Mouse (Mus musculus): ENCODE measurements at regions not wholly inside any gene's neighbourhood (a gene's known extent, or its start where the extent isn't known, plus 50 kb on each side); places are given as distances from the start of the nearest gene placed in this dataset.
"Not testable (repeated sequence)": the region's sequence is repeated elsewhere in the genome, so short reads cannot be mapped to it uniquely, and the experiment has no call there.

GRCm38 (mm10) chr7:70300516-70300915 lies 66.0 kb downstream of the Nr2f2 start:
- no peak for DNase-seq (ENCODE audit: low spot score in 2 of 2)

- no peak for DNase-seq (ENCODE audit: low spot score in 2 of 2)
Observed at GRCm38 (mm10) chr7:70291431-70291830, 75.1 kb downstream of the Nr2f2 start.

DNA sequence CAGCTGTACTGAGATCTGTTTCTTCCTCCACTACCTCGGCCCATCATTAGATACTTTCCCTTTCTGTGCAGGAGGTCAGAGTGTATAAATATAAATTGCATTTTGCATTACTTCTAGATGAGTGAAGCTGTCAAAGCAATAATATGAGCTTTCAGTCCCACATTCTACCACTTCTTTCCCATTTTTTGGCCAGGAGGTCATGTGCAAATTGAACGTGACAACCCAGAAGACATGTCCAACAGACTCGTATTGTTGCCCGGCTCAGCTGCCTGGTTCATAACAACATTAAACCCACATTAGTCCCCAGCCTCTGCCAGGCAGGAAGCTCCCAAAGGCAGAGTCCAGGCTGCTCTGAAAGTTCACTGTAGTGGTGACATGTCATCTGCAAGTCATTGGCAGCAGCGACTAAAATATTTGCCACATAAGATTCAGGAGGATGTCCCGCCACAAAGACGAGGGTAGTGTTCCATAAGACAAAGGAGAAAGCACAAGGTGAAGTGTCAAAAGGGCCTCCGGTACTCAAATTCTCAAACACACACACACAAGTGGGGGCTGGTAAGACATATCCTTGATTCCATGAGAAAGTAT lies 75.7 kb downstream of the Nr2f2 start:
- DNase-seq (ENCODE audit: low spot score in 2 of 2) = no peak

GRCm38 (mm10) chr7:70290277-70290676 lies 76.3 kb downstream of the Nr2f2 start:
- DNase-seq (ENCODE audit: low spot score in 2 of 2) = no peak

GRCm38 (mm10) chr7:70288621-70289020 lies 77.9 kb downstream of the Nr2f2 start:
- no peak for DNase-seq (ENCODE audit: low spot score in 2 of 2)

- DNase-seq (ENCODE audit: low spot score in 2 of 2) = no peak
Observed at GRCm38 (mm10) chr7:70287891-70288421, 78.6 kb downstream of the Nr2f2 start.

DNA sequence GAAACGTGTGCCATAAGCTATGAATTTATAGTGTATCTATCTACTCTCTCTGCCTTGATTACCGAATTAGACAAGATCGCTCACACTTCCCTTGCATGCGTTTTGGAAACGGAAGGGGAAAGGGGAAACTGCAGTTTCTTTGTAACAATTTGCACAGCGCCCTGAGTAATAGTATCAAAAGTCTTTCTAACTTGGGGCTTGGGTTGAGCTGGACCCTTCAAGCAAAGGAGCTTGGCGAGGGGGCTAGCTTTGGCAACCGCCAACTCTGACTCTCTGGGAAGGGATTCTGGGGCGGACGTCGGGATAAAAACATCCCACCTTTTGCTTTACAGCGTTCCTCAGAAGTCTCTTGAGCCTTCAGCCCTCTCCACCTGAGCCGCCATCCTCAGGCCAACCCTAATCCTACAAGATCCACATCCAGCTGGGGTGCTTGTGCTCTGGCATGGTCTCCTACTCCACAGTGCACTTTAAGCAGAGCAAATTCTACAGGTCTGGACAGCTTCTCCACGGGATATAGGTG lies 79.6 kb downstream of the Nr2f2 start:
- no peak for DNase-seq (ENCODE audit: low spot score in 2 of 2)

GRCm38 (mm10) chr7:70285344-70285743 lies 81.2 kb downstream of the Nr2f2 start:
- DNase-seq (ENCODE audit: low spot score in 2 of 2) = no peak

- DNase-seq (ENCODE audit: low spot score in 2 of 2) = no peak
Observed at GRCm38 (mm10) chr7:70283836-70284235, 82.7 kb downstream of the Nr2f2 start.

DNA sequence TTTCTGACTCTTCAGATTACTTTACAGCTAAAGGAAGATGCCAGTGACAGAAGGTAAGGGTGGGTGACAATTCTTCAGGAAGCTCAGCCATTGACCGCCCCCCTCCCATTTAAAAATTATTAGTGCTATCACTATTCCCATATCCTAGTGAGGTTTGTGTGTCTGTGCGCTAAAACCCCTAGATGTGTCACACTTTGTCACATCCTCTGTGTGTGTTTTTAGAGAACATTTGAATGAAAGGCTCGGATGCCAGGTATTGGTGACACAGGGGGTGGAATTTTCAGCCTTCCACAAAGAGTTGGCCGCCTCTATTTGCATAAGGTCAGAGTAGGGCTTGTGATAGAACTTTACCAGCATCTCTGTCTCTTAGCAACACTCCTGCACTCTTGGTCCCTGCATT lies 83.4 kb downstream of the Nr2f2 start:
- DNase-seq (ENCODE audit: low spot score in 2 of 2) = no peak

DNA sequence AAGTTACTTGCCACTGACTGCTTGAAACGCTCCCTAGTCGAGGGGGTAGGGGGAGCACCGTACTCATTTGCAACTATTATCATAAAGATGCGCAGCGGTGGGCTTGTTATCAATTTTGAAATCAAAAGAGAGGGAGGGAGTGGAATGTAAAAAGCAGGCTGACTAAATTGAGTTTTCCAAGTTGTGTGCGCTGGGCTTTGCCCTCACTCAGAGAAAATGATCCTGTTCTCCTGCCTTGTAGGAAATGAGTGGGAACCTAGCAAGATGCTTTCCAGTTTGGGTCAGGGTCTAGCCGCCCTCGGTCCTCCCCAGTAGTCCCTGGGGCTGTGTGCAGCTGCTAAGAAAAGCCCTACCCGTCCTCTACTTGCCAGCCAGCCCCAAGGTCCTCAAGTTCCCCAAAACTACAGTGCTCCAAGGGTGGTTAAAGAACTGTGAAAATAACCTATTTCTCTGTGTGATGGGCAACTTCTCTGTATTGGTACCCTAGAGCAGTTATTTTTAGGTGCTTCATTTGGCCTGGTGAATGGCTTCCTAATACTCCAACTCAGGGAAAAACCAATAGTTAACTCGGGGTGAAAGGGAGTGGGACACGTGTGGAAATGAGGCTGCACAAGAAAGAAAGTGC lies 84.5 kb downstream of the Nr2f2 start:
- no peak for DNase-seq (ENCODE audit: low spot score in 2 of 2)

- DNase-seq (ENCODE audit: low spot score in 2 of 2) = no peak
Observed at GRCm38 (mm10) chr7:70281381-70281750, 85.2 kb downstream of the Nr2f2 start.

DNA sequence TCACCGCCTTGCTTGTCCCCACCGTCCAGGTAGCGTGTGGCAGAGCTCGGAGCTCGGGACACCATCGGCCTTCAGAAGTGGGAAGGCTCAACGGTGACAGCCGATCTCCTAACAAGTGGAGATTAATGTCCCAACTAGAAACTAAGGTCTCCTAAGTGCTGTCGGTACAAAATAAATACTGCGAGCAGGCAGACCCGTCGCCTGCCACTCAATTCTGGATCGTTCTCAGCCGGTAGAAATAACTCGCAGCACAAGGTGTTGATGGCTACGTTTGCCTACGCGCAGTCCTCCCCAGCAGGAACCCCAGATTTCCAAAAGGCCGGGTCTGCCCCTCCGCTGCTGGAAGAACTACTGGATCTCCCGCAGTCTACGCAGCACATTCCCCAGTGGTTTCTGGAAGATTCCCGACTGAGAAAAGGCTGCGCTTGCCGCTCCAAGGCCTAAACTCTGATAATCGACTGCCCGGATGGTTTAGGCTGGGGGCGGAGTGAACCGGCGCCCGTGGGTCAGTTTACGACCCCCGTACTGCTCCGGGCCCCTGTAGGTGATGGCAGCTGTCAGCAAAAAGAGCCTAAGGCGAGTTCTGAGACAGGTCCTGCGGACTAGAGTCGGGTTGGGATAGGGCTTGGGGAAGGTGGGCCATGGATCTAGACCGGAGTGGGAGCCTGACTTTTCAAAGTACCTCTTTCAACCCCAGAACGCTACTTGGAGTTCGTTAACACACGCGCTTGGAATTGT lies 85.7 kb downstream of the Nr2f2 start:
- no peak for DNase-seq (ENCODE audit: low spot score in 2 of 2)

DNA sequence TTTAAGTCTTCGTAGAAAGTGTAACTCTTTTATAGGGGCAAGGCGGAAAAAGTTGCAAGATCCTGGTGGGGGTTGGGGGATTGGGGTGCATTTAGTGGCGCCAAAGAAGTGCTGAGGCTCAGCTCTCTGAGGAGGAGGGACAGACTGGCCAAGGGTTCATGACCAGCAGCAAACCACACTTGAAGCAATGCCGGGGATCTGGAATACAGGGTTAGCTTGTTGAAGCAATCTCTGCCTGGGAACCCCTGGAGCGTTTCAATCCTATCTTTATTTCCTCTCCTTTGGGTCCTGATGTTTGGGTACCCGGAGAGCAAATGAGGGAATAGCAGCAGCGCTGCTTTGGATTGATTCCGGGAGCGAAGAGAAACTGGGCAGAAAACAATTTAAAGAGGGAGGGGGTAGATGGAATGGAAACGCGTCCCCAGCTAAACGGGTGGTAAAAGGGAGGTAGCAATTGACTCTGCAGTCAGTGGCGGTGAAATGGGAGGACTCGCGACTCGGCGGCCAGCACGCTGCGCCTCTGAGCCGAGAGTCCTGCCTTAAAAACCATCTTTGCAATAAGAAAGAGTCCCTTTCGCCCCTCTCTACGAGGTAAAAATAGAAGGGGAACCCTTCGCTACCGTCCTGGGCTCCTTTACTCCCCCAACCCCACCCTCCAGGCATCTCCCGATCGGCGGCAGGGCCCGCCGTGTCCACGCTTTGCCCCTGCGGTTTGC lies 86.5 kb downstream of the Nr2f2 start:
- DNase-seq (ENCODE audit: low spot score in 2 of 2) = no peak

- no peak for DNase-seq (ENCODE audit: low spot score in 2 of 2)
Observed at GRCm38 (mm10) chr7:70279101-70279500, 87.4 kb downstream of the Nr2f2 start.

GRCm38 (mm10) chr7:70276078-70276477 lies 90.5 kb downstream of the Nr2f2 start:
- DNase-seq (ENCODE audit: low spot score in 2 of 2) = no peak

- DNase-seq (ENCODE audit: low spot score in 2 of 2) = no peak
Observed at GRCm38 (mm10) chr7:70274312-70274711, 92.2 kb downstream of the Nr2f2 start.

GRCm38 (mm10) chr7:70267075-70267474 lies 99.5 kb downstream of the Nr2f2 start:
- DNase-seq (ENCODE audit: low spot score in 2 of 2) = no peak

DNA sequence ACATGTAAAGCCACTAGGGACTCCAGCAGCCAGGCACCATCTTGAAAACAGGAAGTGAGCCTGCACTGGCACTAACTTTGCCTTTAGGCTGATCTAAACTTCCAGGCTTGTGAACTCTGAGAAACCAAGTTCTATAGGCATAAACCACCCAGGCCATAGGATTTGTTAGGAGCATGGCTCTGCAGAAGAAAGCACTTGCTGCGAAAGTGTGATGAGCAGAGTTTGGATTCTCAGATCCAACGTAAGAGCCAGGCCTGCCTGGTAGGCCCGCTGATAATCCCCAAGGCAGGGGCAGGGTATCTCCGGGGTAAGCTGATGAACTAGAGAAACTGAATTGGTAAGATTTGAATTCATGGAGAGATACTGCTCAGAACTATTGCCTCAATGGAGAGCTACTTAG lies 109.7 kb downstream of the Nr2f2 start:
- DNase-seq (ENCODE audit: low spot score in 2 of 2) = no peak

GRCm38 (mm10) chr7:70255072-70255471 lies 111.5 kb downstream of the Nr2f2 start:
- no peak for DNase-seq (ENCODE audit: low spot score in 2 of 2)

DNA sequence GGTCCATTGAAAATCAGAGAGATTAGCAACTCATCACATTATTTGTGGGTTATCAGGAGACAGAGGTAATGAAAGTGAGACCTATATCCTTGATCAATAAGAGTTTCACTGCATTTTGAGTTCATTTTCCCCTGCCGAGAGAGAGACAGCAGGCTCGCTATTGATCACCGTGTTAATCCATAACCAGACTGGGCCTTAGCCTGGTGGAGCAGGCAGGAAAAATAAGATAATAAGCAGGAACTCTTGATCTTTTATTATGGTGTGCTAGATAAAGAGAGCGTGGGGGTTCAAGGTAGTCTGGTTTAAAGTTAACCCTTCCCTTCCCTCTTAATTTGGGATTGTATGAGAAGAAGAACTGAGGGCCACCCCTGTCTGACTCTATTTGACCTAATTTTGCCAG lies 113.3 kb downstream of the Nr2f2 start:
- no peak for DNase-seq (ENCODE audit: low spot score in 2 of 2)

- DNase-seq (ENCODE audit: low spot score in 2 of 2) = not testable (repeated sequence)
Observed at GRCm38 (mm10) chr7:70239059-70239458, 127.5 kb downstream of the Nr2f2 start.
